Mouse (Mus musculus) brown adipose tissue, adult 24 weeks (tissue): Measurements from ENCODE around the gene Gm3239. TPM values are rescaled to one million over a fixed set of nuclear protein-coding genes. Genes with fewer than 3 reads are reported as not detected.
"Not testable (repeated sequence)": the region's sequence is repeated elsewhere in the genome, so short reads cannot be mapped to it uniquely, and the experiment has no call there.

Source experiments
- H3K27ac ChIP-seq: fragments of 200-500 bp; replicated peaks from 2 replicates; pipeline ENCODE4 v1.5.1; 2012; ENCODE audit warnings: low read depth, mild to moderate bottlenecking, low read length
- H3K4me1 ChIP-seq: fragments of 200-500 bp; 2 replicates; pipeline ENCODE4 v1.6.1; 2012; ENCODE audit warnings: low read length, mixed read lengths; ENCODE audit not compliant: control insufficient read depth, insufficient read depth, insufficient read length
- H3K4me3 ChIP-seq: fragments of 200-500 bp; 2 replicates; pipeline ENCODE4 v1.5.1; 2012; ENCODE audit warnings: low read depth, mild to moderate bottlenecking, low read length, moderate library complexity; ENCODE audit not compliant: insufficient read depth
- polyA plus RNA-seq: library from polyadenylated mRNA; stranded (reverse); fragments of >200 nt; gene quantifications from 2 replicates; pipeline ENCODE4 v1.2.4, GENCODE M21; 2012; ENCODE audit not compliant: missing spikeins, insufficient read depth, insufficient read length

Gm3239 gene
- polyA plus RNA-seq = not detected in 2 replicates

- H3K4me1 ChIP-seq, H3K27ac ChIP-seq, H3K4me3 ChIP-seq: not testable (repeated sequence)
Observed at GRCm38 (mm10) chr14:4663892-4664291, at the start of gene Gm3239. TSS of gene Gm3239 (plus strand) at chr14:4664192.

- not testable (repeated sequence) for H3K4me3 ChIP-seq, H3K27ac ChIP-seq, H3K4me1 ChIP-seq
Observed at GRCm38 (mm10) chr14:4632052-4632451, 31.9 kb upstream of the Gm3239 start, which contains the start of gene Gm8159. TSS of gene Gm8159 (plus strand) at chr14:4632352.

GRCm38 (mm10) chr14:4649309-4649708 lies 14.7 kb upstream of the Gm3239 start:
- H3K4me3 ChIP-seq, H3K4me1 ChIP-seq, H3K27ac ChIP-seq: not testable (repeated sequence)

GRCm38 (mm10) chr14:4650324-4650723 lies 13.7 kb upstream of the Gm3239 start:
- not testable (repeated sequence) for H3K27ac ChIP-seq, H3K4me3 ChIP-seq, H3K4me1 ChIP-seq

- H3K27ac ChIP-seq, H3K4me1 ChIP-seq, H3K4me3 ChIP-seq: not testable (repeated sequence)
Observed at GRCm38 (mm10) chr14:4708938-4709337, 44.9 kb downstream of the Gm3239 start, which contains the start of gene Gm7876. TSS of gene Gm7876 (plus strand) at chr14:4709238.

Other genes starting within 250 kb of the Gm3239 start
- not detected in 2 replicates for gene Gm3164, start 248.7 kb upstream of the Gm3239 start, polyA plus RNA-seq
- gene Gm3173, start 233.2 kb upstream of the Gm3239 start, polyA plus RNA-seq = not detected in 2 replicates
- not detected in 2 replicates for gene Gm3182, start 182.4 kb upstream of the Gm3239 start, polyA plus RNA-seq
- not detected in 2 replicates for gene Gm3047, start 108.8 kb upstream of the Gm3239 start, polyA plus RNA-seq
- not detected in 2 replicates for gene Gm8159, start 31.8 kb upstream of the Gm3239 start, polyA plus RNA-seq
- not detected in 2 replicates for gene Gm7876, start 45.0 kb downstream of the Gm3239 start, polyA plus RNA-seq
- gene Gm3252, start 62.6 kb downstream of the Gm3239 start, polyA plus RNA-seq = not detected in 2 replicates
- gene Gm9602, start 112.1 kb downstream of the Gm3239 start, polyA plus RNA-seq = not detected in 2 replicates
- gene Gm3269, start 173.9 kb downstream of the Gm3239 start, polyA plus RNA-seq = not detected in 2 replicates
- not detected in 2 replicates for gene Gm3264, start 191.4 kb downstream of the Gm3239 start, polyA plus RNA-seq
- not detected in 2 replicates for gene Gm3278, start 228.2 kb downstream of the Gm3239 start, polyA plus RNA-seq